Mouse (Mus musculus) heart, postnatal 0 days (tissue): ENCODE measurements at regions not wholly inside any gene's neighbourhood (a gene's known extent, or its start where the extent isn't known, plus 50 kb on each side); places are given as distances from the start of the nearest gene placed in this dataset.

ENCODE experiments used
- CTCF ChIP-seq: IDR thresholded peaks from 2 replicates; pipeline ENCODE4 v1.5.1; 2016; ENCODE audit warnings: antibody characterized with exemption, control low read depth, low read depth
- EP300 ChIP-seq: IDR thresholded peaks from 2 replicates; pipeline ENCODE4 v1.6.1; 2016; ENCODE audit warnings: antibody characterized with exemption, low read depth

DNA sequence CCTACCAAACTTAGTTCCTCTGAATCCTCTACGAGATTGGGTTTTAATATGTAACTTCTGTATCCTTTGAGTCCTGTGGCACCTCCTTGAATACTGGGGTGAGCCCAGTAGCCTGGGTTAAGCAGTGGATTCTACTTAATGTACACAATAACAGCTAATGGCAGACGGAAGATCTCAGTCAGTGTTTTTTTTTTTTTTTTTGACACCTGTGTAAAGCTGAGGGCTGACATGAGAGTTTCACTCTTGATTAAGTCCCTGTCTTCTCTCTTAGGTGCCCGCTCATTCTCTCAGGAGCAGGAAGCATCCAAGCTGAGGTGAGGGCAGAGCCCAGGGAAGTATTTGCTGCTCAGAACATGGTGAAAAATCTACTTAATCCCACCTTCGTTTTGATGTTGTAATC lies 133.0 kb downstream of the Tsen15 start:
- TF ChIP-seq CTCF = no peak
- no peak for TF ChIP-seq EP300
